Mouse (Mus musculus) naive thymus-derived CD4-positive, alpha-beta T cell, adult 2 months (primary cell): ENCODE data around the gene Odf3.
A peak's percentile ranks its signal among the peaks of the same experiment; 100 is the strongest.

Experiments used
- DNase-seq: peaks from one replicate; pipeline ENCODE4 v3.0.0-alpha.2; 2011; ENCODE audit warnings: low read depth

Odf3 gene

GRCm38 (mm10) chr7:140844905-140845665 lies 2.5 kb upstream of the Odf3 start, which contains the start of gene Scgb1c1:
TSS of gene Scgb1c1 (plus strand) at chr7:140845547.
- peak; percentile 93 for DNase-seq

DNA sequence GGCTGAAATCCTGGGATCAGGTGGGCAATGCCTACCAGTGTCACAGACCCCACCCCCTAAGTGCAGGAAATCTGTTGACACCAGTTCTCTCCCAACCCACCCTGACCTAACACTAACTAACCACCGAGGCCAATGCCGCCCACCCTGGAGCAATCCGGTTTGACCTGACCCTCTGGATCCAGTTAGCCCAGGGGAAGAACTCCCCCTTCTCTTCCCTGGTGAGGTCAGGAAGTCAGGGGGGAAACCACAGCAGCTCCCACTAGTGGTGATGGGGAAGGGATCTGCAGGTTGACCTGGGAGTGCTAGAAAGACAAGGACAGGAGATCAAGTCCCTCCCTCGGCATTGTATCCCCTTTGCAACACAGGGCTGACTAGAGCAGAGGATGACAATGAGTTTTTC lies 1.9 kb upstream of the Odf3 start:
- DNase-seq, result no peak

GRCm38 (mm10) chr7:140846676-140847075 lies 929 bp upstream of the Odf3 start:
- DNase-seq, result no peak

DNA sequence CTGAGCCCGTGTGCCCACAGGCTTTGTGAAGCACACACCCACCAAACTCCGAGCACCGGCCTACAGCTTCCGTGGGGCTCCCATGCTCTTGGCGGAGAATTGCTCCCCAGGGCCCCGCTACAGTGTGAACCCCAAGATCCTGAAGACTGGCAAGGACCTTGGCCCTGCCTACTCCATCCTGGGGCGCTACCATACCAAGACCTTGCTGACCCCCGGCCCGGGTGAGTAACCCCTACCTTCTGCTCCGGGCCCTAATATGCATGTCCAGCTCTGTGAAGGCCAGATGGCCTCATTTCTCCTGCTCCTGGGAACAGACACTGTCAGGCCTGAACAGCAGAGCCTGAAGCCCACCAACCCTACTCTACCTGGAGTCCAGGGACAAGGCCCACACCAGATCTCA lies 986 bp downstream of the Odf3 start:
- no peak for DNase-seq

DNA sequence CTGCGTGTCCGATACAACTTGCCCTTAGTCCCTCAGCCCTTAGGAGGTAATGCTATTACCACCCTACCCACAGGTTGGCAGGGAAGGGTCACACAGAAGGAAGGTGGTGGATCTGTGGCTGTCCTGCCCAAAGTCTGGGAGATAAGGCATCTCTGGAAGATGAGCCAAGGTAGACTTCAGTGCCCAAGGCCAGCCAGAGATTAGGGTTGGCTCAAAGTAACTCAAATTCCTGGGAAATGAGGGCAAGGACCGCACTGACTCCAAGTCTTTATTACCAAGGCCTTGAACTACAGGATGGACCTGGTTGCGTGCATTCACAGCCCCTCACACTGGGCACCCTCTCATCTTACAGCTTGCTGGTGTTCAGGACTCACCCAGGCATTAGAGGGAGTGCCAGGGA lies 4.3 kb downstream of the Odf3 start:
- no peak for DNase-seq

DNA sequence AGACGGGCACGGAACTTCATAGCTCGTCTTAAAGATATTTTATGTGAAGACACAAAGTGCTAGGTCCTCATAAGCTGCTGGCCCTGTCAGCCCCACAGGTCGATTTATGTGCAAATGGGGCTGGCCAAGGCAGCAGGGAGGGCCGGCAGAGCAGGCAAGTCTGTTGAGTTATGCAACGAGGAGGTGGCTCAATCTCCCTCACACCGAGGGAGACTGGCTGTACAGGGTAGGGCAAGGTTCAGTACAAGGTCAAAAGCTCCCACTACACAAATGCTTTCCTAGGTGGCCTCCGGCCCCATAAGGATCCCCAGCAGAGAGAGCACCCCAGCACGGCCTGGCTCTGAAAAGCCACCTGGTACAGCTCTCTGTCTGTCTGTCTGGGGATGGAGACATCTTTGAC lies 5.8 kb downstream of the Odf3 start:
- DNase-seq, result no peak

DNA sequence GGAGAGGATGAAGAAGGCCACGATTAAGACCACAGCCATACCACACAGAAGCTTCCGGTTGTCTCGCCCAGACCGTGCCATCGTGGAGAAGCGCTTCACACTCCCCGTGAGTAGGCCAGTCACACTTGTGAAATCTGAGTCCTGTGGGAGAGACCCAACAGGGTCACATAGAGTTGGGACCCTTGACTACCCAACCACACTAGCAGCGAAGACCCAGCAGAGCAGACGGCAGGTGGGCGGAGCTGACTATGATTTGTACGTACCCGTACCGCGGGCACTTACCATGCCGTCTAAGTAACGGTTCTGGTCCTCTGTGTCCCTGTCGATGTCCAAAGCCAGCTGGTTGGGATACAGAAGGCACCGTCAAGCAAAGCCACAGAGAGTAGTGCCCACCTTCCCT lies 6.9 kb downstream of the Odf3 start:
- no peak for DNase-seq

DNA sequence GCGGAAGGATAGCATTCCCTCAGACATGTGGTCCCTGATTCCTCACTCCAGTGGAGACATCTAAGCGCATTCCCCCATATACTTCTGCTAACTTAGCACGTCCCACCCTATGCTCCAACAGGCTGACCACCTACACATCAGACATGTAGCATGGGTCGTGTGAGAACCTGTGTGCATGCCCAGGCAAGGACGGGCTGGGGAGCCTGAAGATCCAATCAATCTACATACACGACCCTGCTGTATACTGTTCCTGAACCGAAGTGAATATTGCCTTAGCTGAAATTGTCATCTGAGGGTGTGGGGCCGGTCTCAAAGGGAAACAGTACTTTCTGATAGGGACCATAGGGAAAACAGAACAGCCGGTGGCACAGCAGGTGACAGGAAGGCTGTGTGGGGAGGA lies 7.6 kb downstream of the Odf3 start:
- no peak for DNase-seq

DNA sequence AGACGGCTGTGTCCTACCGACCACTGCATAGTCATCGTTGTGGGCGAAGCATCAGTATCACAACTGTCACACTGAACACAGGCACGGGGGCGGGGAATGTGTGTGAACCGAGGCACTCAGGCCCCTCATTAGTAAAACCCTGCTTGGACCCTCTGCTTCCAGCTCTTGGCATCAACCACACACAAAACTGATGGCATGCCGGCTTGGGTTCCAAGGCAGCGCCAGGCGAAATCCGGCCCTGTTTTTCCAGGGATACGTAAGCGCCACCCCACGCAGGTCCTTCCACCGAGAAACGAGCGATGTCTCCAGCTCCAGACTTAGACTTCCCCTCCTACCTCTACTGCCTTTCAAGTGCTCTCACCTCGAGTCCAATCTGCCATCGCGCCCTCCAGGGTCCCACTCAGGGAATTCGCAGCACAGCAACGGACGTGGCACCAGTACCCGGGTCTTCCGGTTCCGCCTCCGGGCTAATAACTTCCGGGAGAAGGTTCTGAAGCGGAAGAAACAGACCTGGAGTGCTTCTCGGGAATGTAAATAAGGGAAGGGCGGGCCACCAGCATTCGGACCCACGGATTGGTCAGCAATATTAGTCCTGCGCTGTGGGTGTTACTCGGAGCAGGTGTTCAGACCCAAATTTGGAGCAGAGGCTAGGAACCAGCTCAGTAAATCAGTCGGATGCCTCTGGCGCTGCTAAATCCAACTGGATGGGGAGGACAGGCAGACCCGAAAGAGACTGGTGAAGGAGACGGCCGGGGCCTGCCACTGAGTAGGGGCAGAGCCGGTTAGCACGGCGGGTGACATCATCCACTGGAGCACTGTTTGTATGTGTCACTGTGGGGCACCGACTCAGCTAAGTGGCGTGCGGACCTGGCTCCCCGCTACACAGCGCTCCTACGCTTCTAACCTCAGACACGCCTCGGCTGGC lies 8.5 kb downstream of the Odf3 start, which contains the start of gene Gm45785:
Gm45785 (minus strand) TSS at position 472 of the 925 bp plus-strand sequence.
- peak; percentile 77 for DNase-seq

- DNase-seq, result peak; percentile 82
Observed at GRCm38 (mm10) chr7:140856785-140857549, 9.4 kb downstream of the Odf3 start, which contains the start of gene Ric8a. TSS of gene Ric8a (plus strand) at chr7:140856957.

- peak; percentile 28 for DNase-seq
Observed at GRCm38 (mm10) chr7:140857550-140858505, 10.2 kb downstream of the Odf3 start, which contains the start of gene Bet1l. TSS of gene Bet1l (minus strand) at chr7:140857577.

DNA sequence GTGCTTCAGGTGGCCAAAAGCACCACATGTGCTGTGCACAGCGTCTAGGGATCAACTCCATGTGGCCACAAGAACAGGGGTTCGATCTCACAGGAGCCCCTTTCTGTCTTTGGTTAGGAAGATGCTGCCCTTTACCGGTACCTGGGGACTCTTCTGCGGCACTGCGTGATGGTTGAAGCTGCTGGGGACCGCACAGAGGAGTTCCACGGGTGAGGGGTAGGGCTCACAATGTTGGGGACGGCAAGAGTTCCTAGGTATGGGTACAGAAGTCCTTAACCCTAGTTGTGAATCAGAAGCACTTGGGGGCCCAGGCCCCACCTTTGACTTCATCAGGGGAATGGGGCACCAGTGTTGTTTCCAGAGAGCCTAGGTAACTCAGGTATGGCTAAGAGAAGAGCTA lies 11.1 kb downstream of the Odf3 start:
- no peak for DNase-seq

DNA sequence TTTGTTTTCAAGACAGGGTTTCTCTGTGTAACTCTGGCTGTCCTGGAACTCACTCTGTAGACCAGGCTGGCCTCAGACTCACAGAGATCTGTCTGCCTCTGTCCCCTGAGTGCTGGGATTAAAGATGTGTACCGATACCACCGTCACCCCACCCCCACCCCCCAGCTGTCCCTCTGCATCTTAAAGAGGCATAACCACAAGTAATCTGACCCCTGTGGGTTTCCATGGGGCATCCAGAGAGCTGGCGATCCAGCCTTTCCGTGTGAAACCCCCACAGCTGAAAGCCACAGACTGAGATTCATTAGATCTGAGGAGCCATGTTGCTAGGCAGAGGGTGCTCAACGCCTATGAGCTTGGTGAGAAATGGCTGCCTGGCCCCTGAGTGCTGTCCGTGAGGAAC lies 12.4 kb downstream of the Odf3 start:
- DNase-seq, result no peak

DNA sequence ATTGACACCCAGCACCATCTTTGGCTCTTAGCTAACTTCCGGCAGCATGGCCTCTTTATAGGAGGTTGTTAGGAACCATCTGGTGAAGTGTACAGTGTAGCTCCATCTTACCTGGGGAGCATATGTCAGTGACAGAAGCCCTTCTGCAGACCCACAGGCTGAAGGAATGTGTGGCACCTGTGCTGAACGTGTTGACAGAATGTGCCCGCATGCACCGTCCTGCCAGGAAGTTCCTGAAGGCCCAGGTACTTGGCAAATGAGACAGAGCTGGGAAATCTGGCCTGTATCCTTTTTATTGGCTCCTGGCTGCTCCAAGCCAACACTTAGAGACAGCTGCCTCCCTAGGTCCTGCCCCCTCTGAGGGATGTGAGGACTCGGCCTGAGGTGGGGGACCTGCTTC lies 13.1 kb downstream of the Odf3 start:
- no peak for DNase-seq

DNA sequence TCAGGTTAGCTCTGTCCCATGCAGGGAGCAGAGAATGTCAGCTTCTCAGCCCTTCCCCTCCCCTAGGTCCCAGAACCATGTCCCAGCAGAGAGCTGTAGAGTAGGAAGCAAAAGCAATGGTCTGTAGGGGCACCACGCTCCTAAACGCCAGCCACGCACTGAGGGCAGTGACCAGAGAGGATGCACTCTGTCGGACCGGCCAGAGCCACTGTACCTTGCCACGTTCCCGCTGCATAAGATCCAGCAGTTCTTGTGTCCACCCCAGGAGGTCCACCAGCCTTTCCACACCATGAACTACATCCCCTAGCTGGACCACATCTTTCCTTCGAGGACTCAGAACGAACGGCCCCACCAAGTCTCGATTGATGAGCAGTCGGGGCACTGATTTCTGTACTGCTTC lies 17.2 kb downstream of the Odf3 start:
- DNase-seq, result no peak

DNA sequence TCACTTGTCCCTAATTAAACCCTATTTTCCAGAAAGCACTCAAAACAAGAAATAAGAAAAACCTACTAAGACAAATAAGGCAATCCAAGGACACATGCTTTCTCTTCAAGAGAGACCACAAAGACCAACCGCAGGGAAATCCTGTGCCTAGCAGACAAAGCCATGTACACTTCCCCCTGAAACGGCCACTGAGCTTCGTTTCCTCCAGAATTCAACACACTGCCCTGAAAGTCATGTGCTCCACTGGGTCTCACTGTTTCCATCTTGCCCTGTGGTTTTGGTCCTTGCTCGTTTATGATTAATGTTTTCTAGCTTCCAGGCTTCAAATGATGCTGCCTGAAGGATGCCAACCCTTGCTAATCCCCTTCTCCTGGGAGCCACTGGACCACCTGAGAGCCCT lies 26.6 kb downstream of the Odf3 start:
- no peak for DNase-seq

DNA sequence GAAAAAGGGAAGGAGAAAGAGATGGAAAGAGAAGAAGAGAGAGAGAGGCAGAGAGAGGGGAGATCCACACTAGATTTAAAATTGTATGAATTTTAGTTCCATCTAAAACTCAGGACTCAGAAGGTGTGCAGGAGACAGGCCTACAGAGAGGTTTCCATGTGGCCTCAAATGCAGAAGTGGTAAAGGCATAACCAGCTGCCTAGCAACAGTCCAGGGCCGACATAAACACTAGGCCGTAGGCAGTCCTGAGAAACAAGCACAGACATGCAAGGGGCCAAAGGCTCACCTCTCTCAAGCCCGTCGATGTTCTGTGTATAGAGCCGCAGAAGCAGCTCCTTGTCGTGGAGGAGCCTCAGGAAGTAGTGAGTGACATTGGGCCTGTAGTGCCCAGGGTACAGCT lies 29.8 kb downstream of the Odf3 start:
- no peak for DNase-seq

DNA sequence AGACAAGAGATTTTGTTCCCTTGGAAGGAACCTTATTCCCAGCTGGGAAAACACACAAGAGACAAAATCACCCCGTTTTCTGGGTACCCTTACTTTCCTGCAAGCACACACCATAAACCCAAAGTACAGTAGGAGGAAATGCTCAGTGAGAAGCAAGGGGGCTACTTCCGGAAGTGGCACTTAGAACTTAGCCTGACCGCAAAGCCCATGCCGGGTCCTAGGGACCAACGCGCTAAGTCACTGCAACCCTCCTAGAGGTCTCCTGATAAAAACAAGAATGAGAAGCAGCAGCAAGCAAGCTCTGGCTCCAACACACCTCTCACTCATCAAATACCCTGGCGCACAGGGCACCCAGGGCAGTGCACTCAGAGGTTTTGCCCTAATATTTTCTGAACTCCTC lies 31.8 kb downstream of the Odf3 start:
- no peak for DNase-seq

DNA sequence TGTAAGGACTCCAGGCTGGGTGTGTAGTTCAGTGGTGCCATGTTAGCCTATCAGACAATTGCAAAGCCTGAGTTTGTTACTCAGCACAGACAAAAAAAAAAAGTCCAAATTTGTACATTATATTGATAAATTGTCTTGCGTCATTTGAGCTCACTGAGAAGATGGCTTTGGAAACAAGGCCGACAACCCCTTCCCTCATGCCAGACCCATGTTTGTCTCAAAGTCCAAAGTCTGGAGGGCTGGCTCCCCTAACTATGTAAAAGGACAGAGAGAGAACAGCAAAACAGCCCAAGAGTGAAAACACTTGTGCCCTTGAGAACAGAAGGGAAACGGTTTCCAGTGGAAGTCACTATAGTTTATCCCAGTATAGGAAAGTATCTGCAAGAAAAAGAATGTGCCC lies 32.8 kb downstream of the Odf3 start:
- DNase-seq, result no peak

DNA sequence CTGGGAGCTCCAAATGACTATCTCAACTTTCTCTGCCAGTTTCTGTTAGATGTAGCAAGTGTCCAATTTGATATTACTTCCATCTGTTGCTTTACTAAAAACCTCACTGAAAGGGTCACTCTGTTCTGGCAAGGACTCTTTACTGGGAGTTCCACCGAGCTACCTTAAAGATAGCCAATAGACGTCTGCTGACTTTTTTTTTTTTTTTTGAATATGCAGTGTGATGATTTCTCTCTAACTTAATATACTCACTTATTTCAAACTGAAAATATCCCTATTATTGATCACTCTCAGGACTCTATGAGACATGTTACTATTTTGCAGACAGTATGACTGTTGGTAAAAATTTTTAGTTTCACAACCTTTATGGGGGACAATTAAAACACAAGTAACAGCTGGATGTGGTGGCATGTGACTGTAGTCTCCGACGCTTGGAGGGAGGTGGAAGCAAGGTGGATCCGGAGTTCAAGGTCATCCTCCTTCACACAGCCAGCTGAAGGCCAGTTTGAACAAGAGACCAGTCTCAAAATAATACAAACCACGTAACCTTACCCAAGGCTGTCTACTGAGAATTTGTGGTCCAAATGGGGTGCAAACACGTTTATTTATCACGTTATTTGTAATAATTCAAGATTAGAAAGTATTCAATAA lies 33.4 kb downstream of the Odf3 start:
- no peak for DNase-seq
